Mouse (Mus musculus) small intestine, adult 2 months (tissue): ENCODE measurements around the gene Gsx1.

Experiments
- CTCF ChIP-seq: fragments of 200-500 bp; IDR thresholded peaks from 2 replicates; pipeline ENCODE4 v1.5.1; 2012; ENCODE audit warnings: low read depth, mild to moderate bottlenecking, control low read depth, inconsistent platforms, low read length, moderate library complexity, mixed read lengths; ENCODE audit not compliant: insufficient replicate concordance, insufficient read length; ENCODE audit errors: extremely low read depth
- POLR2A ChIP-seq: fragments of 200-500 bp; IDR thresholded peaks from 2 replicates; pipeline ENCODE4 v1.6.1; 2012; ENCODE audit warnings: low read depth, mild to moderate bottlenecking, control low read depth, inconsistent platforms, low read length, moderate library complexity

- TF ChIP-seq POLR2A = no peak
- TF ChIP-seq CTCF = peak; percentile 23; the same call in 1 of the 2 replicates
Measured at GRCm38 (mm10) chr5:147208471-147208870, 20.0 kb downstream of the Gsx1 start.
